Mouse (Mus musculus): ENCODE measurements at regions not wholly inside any gene's neighbourhood (a gene's known extent, or its start where the extent isn't known, plus 50 kb on each side); places are given as distances from the start of the nearest gene placed in this dataset.
"Not testable (repeated sequence)": the region's sequence is repeated elsewhere in the genome, so short reads cannot be mapped to it uniquely, and the experiment has no call there.

DNA sequence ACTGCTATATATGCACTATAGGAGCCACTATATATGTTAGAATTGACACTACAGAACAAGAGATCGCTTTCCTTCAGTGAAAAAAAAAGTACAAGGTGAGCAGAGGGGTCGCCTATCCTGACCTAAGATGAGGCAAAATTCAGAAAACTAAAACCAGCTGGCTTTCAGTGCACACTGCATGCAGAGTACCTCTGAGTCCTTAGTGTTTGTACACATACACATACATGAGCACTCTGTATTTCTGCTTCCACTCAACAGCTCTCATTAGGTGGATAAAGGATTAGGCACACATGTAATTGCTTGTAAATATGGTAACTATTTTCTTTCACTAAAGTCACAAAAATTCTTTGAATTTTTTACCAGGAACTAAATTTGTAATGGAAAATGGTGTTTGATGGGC, 251.5 kb upstream of the 1700008P02Rik start:
- no peaks in the 10 kb centered on the region for H3K9me3 ChIP-seq (replicated peaks)
- H3K4me1 ChIP-seq: no peaks in the 10 kb centered on the region
- H3K9ac ChIP-seq: no peak overlapping the region
- WGBS: 81% methylated on average over 2 of the region's 2 CpGs
- no peaks in the 10 kb centered on the region for H3K27me3 ChIP-seq
- H3K27ac ChIP-seq: no peak overlapping the region
- no peak overlapping the region for H3K4me3 ChIP-seq (replicated peaks)
- H3K4me2 ChIP-seq: no peak overlapping the region
- no peaks in the 10 kb centered on the region for H3K36me3 ChIP-seq
- ATAC-seq (replicated peaks; ENCODE audit: low FRiP score): no peak

DNA sequence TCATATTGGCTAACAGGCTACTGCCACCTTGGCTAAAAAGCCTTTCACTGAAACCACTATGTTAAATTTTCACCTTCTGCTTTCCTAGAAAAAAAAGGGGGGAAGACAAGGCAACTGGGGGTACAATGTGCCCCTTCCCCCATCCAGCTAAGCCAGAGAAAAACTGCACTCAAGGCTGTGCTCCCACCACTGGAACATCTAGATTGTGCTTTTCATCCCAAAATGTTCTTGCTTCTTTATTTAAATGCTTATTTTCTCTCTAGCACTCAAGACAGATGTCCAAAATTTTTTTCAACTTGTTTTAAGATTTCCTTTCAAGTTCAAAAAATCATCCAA, 245.9 kb upstream of the 1700008P02Rik start:
- no peak for ATAC-seq (replicated peaks; ENCODE audit: low FRiP score)
- Histone ChIP-seq H3K36me3 (no peaks in the 10 kb centered on the region), H3K27me3 (no peaks in the 10 kb centered on the region), H3K4me1 (no peaks in the 10 kb centered on the region), H3K9ac (no peak overlapping the region), H3K4me2 (no peak overlapping the region), H3K4me3 (replicated peaks) (no peak overlapping the region), H3K27ac (no peak overlapping the region), H3K9me3 (replicated peaks) (no peaks in the 10 kb centered on the region)

DNA sequence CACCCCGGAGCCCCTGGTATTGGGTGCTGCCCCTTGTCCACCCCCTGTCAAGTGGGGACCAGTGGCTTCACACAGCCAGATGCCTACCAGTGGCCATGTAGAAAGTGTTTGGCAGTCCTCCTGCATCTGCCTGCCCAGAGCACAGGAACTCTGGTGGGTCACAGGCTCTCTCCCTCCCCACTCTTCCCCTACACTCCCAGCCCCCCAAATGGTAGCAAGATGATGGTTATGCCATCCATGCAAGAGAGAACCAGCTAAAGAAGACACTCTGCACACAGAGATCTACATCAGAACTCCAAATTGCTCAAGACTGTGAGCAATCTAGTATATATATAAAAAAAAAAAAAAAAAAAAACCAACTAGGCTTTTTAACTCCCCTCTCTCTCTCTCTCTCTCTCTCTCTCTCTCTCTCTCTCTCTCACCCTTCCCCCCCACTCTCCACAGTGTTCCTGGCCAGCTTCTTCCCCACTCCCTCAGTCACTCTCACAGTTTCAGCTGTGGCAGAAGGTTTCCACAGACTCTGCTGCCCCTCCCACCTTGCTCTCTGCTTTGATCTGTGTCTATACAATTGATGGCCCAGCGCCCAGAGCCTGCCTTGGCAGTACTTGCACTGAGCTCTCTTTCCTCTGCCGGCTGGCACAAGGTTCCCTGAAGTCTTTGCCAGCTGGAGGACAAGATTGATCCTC, 245.4 kb upstream of the 1700008P02Rik start:
- Histone ChIP-seq H3K36me3 (no peaks in the 10 kb centered on the region), H3K27me3 (no peaks in the 10 kb centered on the region), H3K27ac (no peak overlapping the region), H3K4me2 (no peak overlapping the region), H3K4me1 (no peaks in the 10 kb centered on the region), H3K9me3 (replicated peaks) (no peaks in the 10 kb centered on the region), H3K9ac (no peak overlapping the region), H3K4me3 (replicated peaks) (no peak overlapping the region)
- WGBS: 62% methylated on average over 3 of the region's 3 CpGs
- no peak for ATAC-seq (replicated peaks; ENCODE audit: low FRiP score)

DNA sequence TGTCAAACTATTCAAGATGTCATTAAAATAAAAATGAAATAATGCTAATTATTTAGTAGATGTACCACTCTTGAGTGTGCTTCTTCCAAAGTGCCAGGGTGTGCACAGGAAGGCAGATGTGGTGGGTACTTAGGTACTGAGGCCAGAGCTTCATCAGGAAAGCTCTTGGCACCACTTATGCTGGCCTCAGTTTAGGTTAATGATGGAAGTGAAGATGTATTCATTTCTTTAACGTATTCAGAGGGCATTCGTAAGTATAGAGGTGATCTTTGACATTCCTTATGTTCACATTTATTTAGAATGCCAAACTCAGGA, 239.6 kb upstream of the 1700008P02Rik start:
- Histone ChIP-seq H3K4me1 (no peaks in the 10 kb centered on the region), H3K9ac (no peak overlapping the region), H3K9me3 (replicated peaks) (no peaks in the 10 kb centered on the region), H3K27ac (no peak overlapping the region), H3K4me2 (no peak overlapping the region), H3K4me3 (replicated peaks) (no peak overlapping the region), H3K27me3 (no peaks in the 10 kb centered on the region), H3K36me3 (no peaks in the 10 kb centered on the region)
- WGBS: 74% methylated on average over 2 of the region's 2 CpGs
- no peak for ATAC-seq (replicated peaks; ENCODE audit: low FRiP score)

DNA sequence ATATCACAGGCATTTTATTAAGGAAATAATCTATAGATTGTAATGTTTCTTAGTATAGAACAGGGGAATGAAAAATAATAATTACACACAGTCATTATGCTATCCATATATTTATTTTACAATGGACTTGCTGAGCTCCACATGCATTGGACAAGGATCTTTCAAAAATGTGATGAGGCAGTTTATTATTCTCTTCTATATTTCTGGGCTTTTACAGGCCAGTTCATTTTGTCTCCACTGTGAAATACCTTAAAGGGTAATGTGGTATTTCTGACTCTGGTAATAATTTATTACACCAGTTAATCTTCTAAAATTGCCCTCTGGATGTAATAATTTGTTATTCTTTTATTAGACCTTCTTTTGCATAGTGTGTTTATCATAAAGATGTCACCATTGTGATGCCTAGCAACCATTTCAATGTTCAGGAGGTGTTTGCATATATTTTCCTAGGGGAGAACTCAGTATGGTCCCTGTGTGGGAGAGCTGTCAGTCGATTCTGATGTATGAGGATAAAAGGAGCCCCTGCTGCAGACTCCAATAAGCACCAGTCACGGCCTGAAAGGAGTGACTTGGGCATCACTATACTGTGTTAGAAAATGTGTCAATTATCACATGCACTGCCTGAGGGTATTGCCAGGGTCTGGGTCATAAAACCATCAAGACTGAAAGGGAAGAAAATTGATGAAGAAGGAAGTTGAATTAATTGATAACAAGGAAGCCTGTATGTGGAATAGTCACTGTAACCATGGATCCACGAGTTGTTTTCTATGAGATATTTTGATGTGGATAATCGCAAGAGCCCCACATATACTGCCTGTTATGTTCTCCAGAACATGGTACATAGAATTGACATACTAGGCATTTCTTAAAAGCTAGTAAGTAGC, 239.0 kb upstream of the 1700008P02Rik start:
- H3K9me3 ChIP-seq (replicated peaks): no peaks in the 10 kb centered on the region
- no peaks in the 10 kb centered on the region for H3K36me3 ChIP-seq
- no peaks in the 10 kb centered on the region for H3K4me1 ChIP-seq
- no peak overlapping the region for H3K4me2 ChIP-seq
- no peaks in the 10 kb centered on the region for H3K27me3 ChIP-seq
- ATAC-seq (replicated peaks; ENCODE audit: low FRiP score): no peak
- H3K27ac ChIP-seq: no peak overlapping the region
- H3K9ac ChIP-seq: no peak overlapping the region
- 40% methylated on average over 4 of the region's 4 CpGs for WGBS
- H3K4me3 ChIP-seq (replicated peaks): no peak overlapping the region

DNA sequence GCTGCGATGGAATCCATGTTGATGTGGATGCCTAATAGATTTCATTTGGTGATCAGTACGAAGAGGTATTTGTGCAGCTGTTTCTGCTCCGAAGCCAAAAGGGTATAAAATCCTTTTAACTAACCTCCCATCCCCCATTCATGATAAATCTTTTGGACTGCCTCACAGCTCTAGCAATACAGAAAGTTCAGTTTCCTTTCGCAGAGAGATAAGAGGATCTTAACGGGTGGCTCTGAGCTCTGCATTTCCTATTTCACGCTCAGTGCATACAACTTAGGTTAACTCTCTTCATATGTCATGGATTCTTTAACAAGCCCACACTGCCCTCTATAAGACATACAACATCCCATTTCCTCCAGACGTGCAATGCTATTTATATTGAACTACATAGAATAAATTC, 199.1 kb upstream of the 1700008P02Rik start:
- Histone ChIP-seq H3K4me2 (no peak overlapping the region), H3K4me1 (no peaks in the 10 kb centered on the region), H3K27ac (no peak overlapping the region), H3K36me3 (no peaks in the 10 kb centered on the region), H3K9me3 (replicated peaks) (no peaks in the 10 kb centered on the region), H3K27me3 (no peaks in the 10 kb centered on the region), H3K9ac (no peak overlapping the region), H3K4me3 (replicated peaks) (no peak overlapping the region)
- no peak for ATAC-seq (replicated peaks; ENCODE audit: low FRiP score)
- WGBS: 31% methylated on average over 7 of the region's 7 CpGs

DNA sequence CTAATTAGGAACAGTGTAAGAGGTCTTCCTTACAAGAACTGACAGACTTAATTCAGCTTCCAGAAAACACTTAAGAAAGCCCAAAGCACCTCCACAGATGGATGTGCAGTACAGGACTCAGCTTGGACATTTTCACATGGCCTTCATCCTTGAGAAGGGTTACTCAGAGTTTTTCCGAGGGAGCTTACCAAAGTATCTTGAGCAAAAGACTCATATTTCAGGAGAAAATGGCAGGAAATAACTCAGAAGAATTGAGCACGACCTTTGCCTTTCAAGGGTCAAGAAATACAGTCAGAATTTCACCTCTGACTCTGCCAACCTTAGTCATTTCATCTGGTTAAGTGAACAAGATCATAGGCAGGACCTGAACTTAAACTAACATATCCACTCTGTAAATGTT, 192.1 kb upstream of the 1700008P02Rik start:
- Histone ChIP-seq H3K36me3 (no peaks in the 10 kb centered on the region), H3K4me2 (no peak overlapping the region), H3K4me1 (no peaks in the 10 kb centered on the region), H3K27me3 (no peaks in the 10 kb centered on the region), H3K9ac (no peak overlapping the region), H3K27ac (no peak overlapping the region), H3K9me3 (replicated peaks) (no peaks in the 10 kb centered on the region), H3K4me3 (replicated peaks) (no peak overlapping the region)
- no peak for ATAC-seq (replicated peaks; ENCODE audit: low FRiP score)
- 22% methylated on average over 2 of the region's 2 CpGs for WGBS

DNA sequence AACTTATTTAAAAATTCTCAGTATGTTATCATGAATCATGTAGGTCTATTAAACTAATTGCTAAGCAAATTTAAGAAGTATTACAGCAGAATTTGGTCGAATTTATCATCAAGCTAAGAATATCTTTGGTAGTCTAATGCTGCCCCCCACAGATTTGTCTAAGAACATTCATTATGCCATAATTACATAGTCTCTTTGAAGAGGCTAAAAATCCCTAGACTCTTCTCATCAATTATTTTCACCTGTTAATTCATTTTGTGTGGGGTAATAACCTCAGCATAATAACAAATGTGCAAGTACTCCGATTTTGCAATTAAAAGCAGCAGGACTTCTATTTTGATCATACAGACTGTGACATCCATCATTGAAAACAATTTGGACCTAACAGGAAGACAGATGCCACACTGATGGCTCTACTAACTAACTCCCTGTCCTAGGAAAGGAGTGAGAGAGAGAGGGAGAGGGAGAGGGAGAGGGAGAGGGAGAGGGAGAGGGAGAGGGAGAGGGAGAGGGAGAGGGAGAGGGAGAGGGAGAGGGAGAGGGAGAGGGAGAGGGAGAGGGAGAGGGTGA, 189.2 kb upstream of the 1700008P02Rik start:
- H3K9me3 ChIP-seq (replicated peaks): no peaks in the 10 kb centered on the region
- 61% methylated on average over 2 of the region's 2 CpGs for WGBS
- no peak overlapping the region for H3K4me2 ChIP-seq
- no peak overlapping the region for H3K27ac ChIP-seq
- no peak for ATAC-seq (replicated peaks; ENCODE audit: low FRiP score)
- no peak overlapping the region for H3K4me3 ChIP-seq (replicated peaks)
- no peaks in the 10 kb centered on the region for H3K4me1 ChIP-seq
- no peaks in the 10 kb centered on the region for H3K36me3 ChIP-seq
- H3K9ac ChIP-seq: no peak overlapping the region
- no peaks in the 10 kb centered on the region for H3K27me3 ChIP-seq

DNA sequence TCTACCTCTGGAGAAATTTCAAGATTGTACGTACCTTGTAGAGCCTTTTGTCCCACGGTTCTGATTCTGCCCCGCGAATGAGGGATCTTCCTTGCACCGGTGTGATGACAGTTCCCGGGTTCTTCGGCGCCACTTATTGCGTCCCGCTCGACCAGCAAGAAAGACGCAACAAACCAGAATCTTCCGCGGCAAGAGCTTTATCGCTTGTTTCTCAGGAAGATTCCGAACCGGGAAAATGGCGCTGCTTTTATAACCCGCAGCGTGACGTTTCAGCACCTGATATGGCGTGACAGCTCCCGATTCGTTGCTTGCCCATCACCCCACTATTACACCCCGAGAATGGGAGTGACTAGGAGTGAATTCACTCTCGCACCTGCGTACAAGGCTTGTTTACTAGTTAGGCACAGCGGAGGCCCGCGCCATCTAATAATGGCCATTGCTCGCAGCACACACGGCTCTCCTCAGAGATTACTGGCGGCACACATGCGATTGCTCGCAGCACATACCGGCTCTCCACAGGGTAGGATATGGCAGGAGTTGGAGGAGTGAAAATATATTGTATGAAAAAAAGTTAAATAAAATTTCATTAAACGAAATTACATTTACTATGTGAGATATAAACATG, 180.0 kb upstream of the 1700008P02Rik start:
- H3K36me3 ChIP-seq; H3K4me3 ChIP-seq (replicated peaks); H3K9me3 ChIP-seq (replicated peaks); H3K4me1 ChIP-seq; ATAC-seq (replicated peaks; ENCODE audit: low FRiP score); H3K9ac ChIP-seq; H3K4me2 ChIP-seq; H3K27ac ChIP-seq; H3K27me3 ChIP-seq: not testable (repeated sequence)
- WGBS: 95% methylated on average over 34 of the region's 37 CpGs

DNA sequence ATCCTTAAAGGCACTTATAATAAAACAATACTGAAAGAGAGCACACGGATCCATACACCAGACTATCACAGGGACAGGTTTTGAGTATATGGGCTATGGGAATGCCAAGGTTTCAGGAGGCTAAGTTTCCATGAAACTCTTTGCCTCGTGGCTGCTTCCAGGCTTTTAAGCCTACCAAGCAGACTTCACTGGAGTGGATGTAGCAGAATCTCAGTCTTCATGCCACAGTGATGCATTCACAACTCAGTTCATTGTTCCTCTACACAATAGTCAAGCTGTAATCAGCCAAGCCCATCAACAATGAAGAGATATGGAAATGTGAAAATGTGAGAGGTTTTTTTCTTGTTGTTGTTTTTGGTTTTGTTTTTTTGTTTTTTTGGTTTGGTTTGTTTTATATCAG, 148.3 kb upstream of the 1700008P02Rik start:
- no peak overlapping the region for H3K4me2 ChIP-seq
- H3K27ac ChIP-seq: no peak overlapping the region
- WGBS: 82% methylated on average over 2 of the region's 2 CpGs
- H3K4me1 ChIP-seq: no peaks in the 10 kb centered on the region
- no peak overlapping the region for H3K4me3 ChIP-seq (replicated peaks)
- H3K9ac ChIP-seq: no peak overlapping the region
- ATAC-seq (replicated peaks; ENCODE audit: low FRiP score): no peak
- H3K36me3 ChIP-seq: no peaks in the 10 kb centered on the region
- H3K9me3 ChIP-seq (replicated peaks): no peaks in the 10 kb centered on the region
- H3K27me3 ChIP-seq: no peaks in the 10 kb centered on the region

DNA sequence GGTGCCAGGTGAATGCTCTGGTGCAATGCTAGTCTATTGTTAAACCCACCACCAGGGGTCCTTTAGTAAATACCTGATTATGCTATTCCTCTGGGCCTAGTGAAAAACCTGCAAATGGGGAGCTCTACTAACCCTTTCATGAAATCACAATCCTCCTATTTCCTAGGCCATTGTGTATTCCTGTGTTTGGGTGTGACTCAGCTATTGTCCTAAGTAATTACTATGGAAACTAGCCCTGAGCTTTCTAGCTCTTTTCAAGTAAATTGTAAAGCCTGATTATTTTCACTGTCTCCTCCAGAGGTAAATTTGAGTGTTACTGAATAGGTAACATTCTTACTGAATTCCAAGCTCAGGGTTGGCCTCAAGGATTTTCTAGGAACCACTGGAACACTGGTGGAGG, 147.8 kb upstream of the 1700008P02Rik start:
- not testable (repeated sequence) for H3K9ac ChIP-seq; H3K4me3 ChIP-seq (replicated peaks); ATAC-seq (replicated peaks; ENCODE audit: low FRiP score); H3K27ac ChIP-seq; H3K36me3 ChIP-seq; H3K4me1 ChIP-seq; H3K4me2 ChIP-seq; H3K27me3 ChIP-seq; H3K9me3 ChIP-seq (replicated peaks)

DNA sequence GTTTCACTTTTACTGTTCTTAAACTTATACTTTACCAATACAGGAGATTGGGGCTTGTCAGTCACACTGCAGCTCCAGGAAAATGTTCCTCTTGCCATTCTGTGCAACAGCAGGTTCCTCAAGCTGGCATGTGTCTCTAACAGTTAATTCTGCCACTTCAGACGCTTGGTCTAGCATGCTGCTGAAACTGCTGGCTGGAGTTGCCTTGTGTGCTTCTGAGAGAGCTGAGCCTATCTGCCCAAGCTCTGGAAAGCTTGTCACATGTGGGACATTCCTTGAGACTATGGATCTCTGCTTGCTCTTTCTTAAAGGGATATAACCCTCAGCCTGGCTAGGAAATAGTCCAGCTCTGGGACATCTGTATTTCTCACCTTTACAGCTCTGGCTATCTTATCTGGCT, 138.9 kb upstream of the 1700008P02Rik start:
- WGBS: 62% methylated on average over 1 of the region's 1 CpGs
- no peak for ATAC-seq (replicated peaks; ENCODE audit: low FRiP score)
- H3K4me3 ChIP-seq (replicated peaks): no peak overlapping the region
- H3K36me3 ChIP-seq: no peaks in the 10 kb centered on the region
- H3K4me1 ChIP-seq: no peaks in the 10 kb centered on the region
- H3K9me3 ChIP-seq (replicated peaks): no peaks in the 10 kb centered on the region
- no peaks in the 10 kb centered on the region for H3K27me3 ChIP-seq
- H3K27ac ChIP-seq: no peak overlapping the region
- no peak overlapping the region for H3K4me2 ChIP-seq
- H3K9ac ChIP-seq: no peak overlapping the region

Measured in kidney, embryonic 15.5 days (tissue).